Mouse (Mus musculus) embryonic fibroblast, embryonic 13.5 days (primary cell): Measurements from ENCODE around the gene Rpl23a.
A peak's percentile ranks its signal among the peaks of the same experiment; 100 is the strongest.

ENCODE experiments used
- CTCF ChIP-seq: IDR thresholded peaks from 2 replicates; pipeline ENCODE4 v1.5.1; 2011; ENCODE audit warnings: mild to moderate bottlenecking, control low read depth, low read length, moderate library complexity, borderline replicate concordance; ENCODE audit not compliant: insufficient read depth
- POLR2A ChIP-seq: IDR thresholded peaks from 2 replicates; pipeline ENCODE4 v1.6.1; 2011; ENCODE audit warnings: low read depth, mild to moderate bottlenecking, control low read depth, low read length, moderate library complexity

DNA sequence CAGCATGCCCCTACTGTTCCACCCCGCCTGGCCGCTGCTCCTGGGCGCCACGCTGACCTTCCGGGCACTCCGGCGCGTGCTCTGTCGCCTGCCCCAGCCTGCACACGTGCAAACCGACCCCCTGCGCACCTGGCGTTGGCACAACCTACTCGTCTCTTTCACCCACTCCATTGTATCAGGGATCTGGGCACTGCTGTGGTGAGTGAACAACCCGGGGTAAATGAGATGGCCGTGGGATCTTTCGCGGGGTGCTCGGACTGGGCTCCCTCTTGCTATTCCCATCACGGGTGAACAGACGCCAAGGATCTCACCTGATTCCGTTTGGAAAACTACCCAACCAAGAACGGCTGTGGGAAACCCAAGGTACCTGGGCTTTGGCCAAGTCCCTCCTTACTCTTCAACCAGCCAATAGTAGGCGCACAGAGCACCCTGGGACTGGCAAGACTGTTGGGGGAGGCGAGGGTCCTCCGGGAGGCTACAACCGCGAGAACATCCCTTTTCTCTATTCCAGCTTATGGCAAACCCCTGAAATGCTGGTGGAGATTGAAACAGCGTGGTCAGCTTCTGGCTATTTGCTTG lies 4.4 kb downstream of the Rpl23a start:
- TF ChIP-seq POLR2A (peak; percentile 46), CTCF (no peak)
